Mouse (Mus musculus) G1E (cell line): Measurements from ENCODE around the gene Snrpn.

Source experiments
- CTCF ChIP-seq: IDR thresholded peaks from 2 replicates; pipeline ENCODE4 v1.5.1; 2012; ENCODE audit warnings: low read depth, low read length, inconsistent platforms, mixed read lengths
- TAL1 ChIP-seq: conservative IDR thresholded peaks from 2 replicates; pipeline ENCODE4 v1.6.1; 2012; ENCODE audit warnings: low read depth, low read length, inconsistent platforms, mixed read lengths

GRCm38 (mm10) chr7:60004606-60005330 lies 135.3 kb downstream of the Snrpn start, which contains the start of the genes Snurf and Gm38393:
- no peak for TF ChIP-seq CTCF
- TF ChIP-seq TAL1, result no peak
